Mouse (Mus musculus) G1E (cell line): Measurements from ENCODE around the gene Fstl1.

Experiments
- CTCF ChIP-seq: IDR thresholded peaks from 2 replicates; pipeline ENCODE4 v1.5.1; 2012; ENCODE audit warnings: low read depth, low read length, inconsistent platforms, mixed read lengths
- GATA1 ChIP-seq: IDR thresholded peaks from 2 replicates; pipeline ENCODE4 v1.6.1; 2012; ENCODE audit warnings: borderline replicate concordance, low read length, inconsistent platforms, mixed read lengths
- POLR2AphosphoS5 ChIP-seq: IDR thresholded peaks from 2 replicates; pipeline ENCODE4 v1.6.1; 2012; ENCODE audit warnings: low read depth, low read length, inconsistent platforms; ENCODE audit not compliant: insufficient replicate concordance
- TAL1 ChIP-seq: conservative IDR thresholded peaks from 2 replicates; pipeline ENCODE4 v1.6.1; 2012; ENCODE audit warnings: low read depth, low read length, inconsistent platforms, mixed read lengths

GRCm38 (mm10) chr16:37757223-37757622, 19.4 kb upstream of the Fstl1 start:
- TF ChIP-seq CTCF (no peak), GATA1 (no peak), TAL1 (no peak), POLR2AphosphoS5 (no peak)
